Mouse (Mus musculus): ENCODE measurements around the gene Arl4d. TPM values are rescaled to one million over a fixed set of nuclear protein-coding genes. Genes with fewer than 3 reads are reported as not detected.
A peak's percentile ranks its signal among the peaks of the same experiment; 100 is the strongest.

Gene Arl4d
- polyA plus RNA-seq, 1 experiment from 2014 or later, result 10.0 TPM

DNA sequence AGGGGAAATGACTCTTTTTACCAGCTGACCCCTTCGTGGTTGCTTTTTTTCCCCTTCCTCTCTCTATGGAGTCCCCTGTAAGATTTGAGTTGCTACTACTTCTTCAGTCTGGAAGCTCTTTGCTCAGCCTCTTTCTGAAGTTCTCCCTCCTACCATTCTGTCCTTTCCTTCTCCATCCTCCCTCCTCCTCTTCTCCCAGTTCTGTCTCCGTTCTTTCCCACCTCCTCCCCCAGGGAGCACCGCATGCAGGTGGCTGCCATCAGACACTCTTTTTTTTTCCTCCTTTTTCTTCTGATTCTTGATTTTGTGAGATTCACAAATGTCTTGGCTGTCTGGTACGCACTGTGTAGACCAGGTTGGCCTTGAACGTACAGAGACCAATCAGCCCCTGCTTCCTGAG, 25.0 kb downstream of the Arl4d start:
- TF ChIP-seq EP300 (optimal IDR thresholded peaks at IDR 0.05) (no peak), CTCF (IDR thresholded peaks at IDR 0.05; ENCODE audit: low read depth) (no peak)
- H3K4me2 ChIP-seq (replicated peaks; ENCODE audit: low read depth), result no peak overlapping the region
- no peaks in the 10 kb centered on the region for H3K9me3 ChIP-seq (ENCODE audit: control insufficient read depth, low read length)
- no peaks in the 10 kb centered on the region for H3K27me3 ChIP-seq (ENCODE audit: control insufficient read depth, insufficient read depth, low read length)
- H3K9ac ChIP-seq (ENCODE audit: low read length), result no peak overlapping the region
- 0 out of 2 replicates have a peak, but pooled peaks cover 6% of the 10 kb centered on the region for H3K4me1 ChIP-seq (replicated peaks; ENCODE audit: control insufficient read depth, insufficient read depth)
- 69% methylated on average over 5 of the region's 5 CpGs for WGBS
- H3K36me3 ChIP-seq (ENCODE audit: control insufficient read depth, insufficient read depth, low read length), result no peaks in the 10 kb centered on the region
- ATAC-seq (ENCODE audit: low FRiP score, low TSS enrichment) (no peak), DNase-seq (ENCODE audit: low spot score) (no peak)
- H3K27ac ChIP-seq (replicated peaks), result no peak overlapping the region
- H3K4me3 ChIP-seq (ENCODE audit: low read depth, low read length), result no peak overlapping the region

DNA sequence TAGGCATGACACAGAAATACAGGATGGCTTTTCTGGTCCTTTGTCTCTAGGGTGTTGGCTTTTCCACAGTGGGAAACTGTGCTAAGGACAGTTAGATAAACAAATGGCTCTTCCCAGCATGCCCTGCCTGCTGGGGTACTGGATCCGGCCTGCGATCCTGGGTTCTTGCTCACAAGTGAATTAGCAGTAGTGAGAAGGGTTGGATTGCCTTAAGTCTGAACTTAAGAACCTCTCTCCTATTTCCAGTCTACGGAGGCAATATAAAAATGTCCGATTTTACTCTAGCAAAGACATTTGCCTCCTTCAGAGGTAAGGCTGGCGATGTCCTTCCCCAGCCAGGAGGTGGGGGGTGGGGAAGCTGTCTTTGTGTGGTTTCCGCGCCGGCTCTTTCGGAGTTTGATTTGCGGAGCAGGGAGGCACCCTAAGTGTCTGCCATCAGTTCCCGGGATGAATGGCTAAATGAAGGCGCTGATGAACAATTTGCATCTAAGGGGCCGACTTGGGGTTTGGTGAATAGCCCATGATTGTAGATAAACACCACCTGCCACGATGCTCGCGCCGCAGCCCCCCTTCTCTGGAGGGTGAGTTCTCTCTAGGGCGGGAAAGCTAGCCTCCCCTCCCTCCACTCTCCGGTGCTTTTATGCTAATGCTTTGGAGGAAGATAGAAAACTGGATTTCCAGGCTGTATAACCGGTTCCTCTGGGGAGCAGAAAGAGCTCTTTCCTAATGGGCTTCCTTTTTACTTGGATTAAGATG, 30.7 kb downstream of the Arl4d start:
- TF ChIP-seq CTCF (IDR thresholded peaks at IDR 0.05; ENCODE audit: low read depth) (no peak), EP300 (optimal IDR thresholded peaks at IDR 0.05) (no peak)
- peak overlapping the region; percentile 4; the same call in 1 of the 2 replicates for H3K4me3 ChIP-seq (ENCODE audit: low read depth, low read length)
- peak overlapping the region; percentile 46 for H3K27ac ChIP-seq (replicated peaks)
- H3K4me1 ChIP-seq (replicated peaks; ENCODE audit: control insufficient read depth, insufficient read depth), result peaks cover 5% of the 10 kb centered on the region; the same call in 1 of the 2 replicates
- H3K36me3 ChIP-seq (ENCODE audit: control insufficient read depth, insufficient read depth, low read length), result no peaks in the 10 kb centered on the region
- DNase-seq (ENCODE audit: low spot score) (peak; percentile 41), ATAC-seq (ENCODE audit: low FRiP score, low TSS enrichment) (peak; percentile 60; the same call in 1 of the 2 replicates)
- H3K4me2 ChIP-seq (replicated peaks; ENCODE audit: low read depth), result peak overlapping the region; percentile 51
- no peak overlapping the region for H3K9ac ChIP-seq (ENCODE audit: low read length)
- H3K27me3 ChIP-seq (ENCODE audit: control insufficient read depth, insufficient read depth, low read length), result no peaks in the 10 kb centered on the region
- H3K9me3 ChIP-seq (ENCODE audit: control insufficient read depth, low read length), result no peaks in the 10 kb centered on the region
- 5% methylated on average over 20 of the region's 20 CpGs for WGBS

DNA sequence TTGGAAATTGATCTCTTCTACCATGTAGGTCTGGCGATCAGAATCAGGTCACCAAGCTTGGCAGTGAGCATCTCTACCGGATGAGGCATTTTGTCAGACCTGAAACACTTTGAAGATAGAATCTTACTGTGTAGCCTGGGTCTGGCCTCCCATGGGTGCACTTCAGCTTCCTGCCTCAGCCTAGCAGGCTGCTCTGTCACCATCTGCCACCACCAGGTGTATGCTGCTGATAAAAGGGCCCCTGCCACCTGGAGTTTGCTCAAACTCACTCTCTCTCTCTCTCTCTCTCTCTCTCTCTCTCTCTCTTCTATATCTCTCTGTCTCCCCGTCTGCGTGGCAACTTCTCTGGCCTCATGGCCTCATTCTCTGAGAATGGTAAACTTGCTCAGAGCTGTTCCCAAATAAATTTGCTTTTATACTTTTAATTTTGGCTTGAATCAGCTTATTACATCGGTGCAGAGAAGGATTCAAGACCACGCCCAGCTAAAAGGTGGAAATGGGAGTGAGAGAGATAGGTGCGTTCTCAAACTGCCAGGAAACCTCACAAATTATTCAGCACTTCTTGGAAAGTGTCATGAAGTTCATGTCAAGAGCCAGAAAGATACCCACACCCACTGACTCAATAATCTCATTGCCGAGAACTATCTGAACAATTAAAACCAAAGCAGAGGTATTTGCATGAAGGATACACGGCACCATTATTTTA, 32.0 kb downstream of the Arl4d start:
- DNase-seq (ENCODE audit: low spot score), result no peak
- no peak for TF ChIP-seq EP300 (optimal IDR thresholded peaks at IDR 0.05)
- no peak for TF ChIP-seq CTCF (IDR thresholded peaks at IDR 0.05; ENCODE audit: low read depth)
- ATAC-seq (ENCODE audit: low FRiP score, low TSS enrichment), result no peak
- H3K4me1 ChIP-seq (replicated peaks; ENCODE audit: control insufficient read depth, insufficient read depth), result peaks cover 5% of the 10 kb centered on the region; the same call in 1 of the 2 replicates
- peak overlapping the region; percentile 46; the same call in 1 of the 2 replicates for H3K27ac ChIP-seq (replicated peaks)
- WGBS, result 78% methylated on average over 9 of the region's 9 CpGs
- no peak overlapping the region for H3K9ac ChIP-seq (ENCODE audit: low read length)
- H3K4me3 ChIP-seq (ENCODE audit: low read depth, low read length), result no peak overlapping the region
- no peaks in the 10 kb centered on the region for H3K27me3 ChIP-seq (ENCODE audit: control insufficient read depth, insufficient read depth, low read length)
- no peaks in the 10 kb centered on the region for H3K36me3 ChIP-seq (ENCODE audit: control insufficient read depth, insufficient read depth, low read length)
- H3K9me3 ChIP-seq (ENCODE audit: control insufficient read depth, low read length), result no peaks in the 10 kb centered on the region
- H3K4me2 ChIP-seq (replicated peaks; ENCODE audit: low read depth), result no peak overlapping the region

DNA sequence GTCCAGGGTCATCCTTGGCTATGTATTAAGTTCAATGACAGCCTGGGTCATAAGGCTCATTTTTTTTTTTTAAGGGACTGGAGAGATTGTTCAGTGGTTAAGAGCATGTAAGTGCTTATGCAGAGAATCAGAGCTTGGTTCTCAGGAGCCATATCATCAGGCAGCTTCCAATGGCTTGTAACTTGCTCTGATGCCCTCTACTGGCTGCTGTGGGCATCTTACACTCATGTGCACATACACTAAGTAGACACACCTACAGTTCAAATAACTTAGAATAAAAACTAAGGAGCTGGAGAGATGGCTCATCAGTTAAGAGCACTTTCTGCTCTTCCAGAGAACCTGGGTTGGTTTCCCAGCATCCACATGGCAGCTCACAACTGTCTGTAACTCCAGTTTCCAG, 32.8 kb downstream of the Arl4d start:
- ATAC-seq (ENCODE audit: low FRiP score, low TSS enrichment), result no peak
- Histone ChIP-seq H3K27ac (replicated peaks) (no peak overlapping the region), H3K4me2 (replicated peaks; ENCODE audit: low read depth) (no peak overlapping the region), H3K9ac (ENCODE audit: low read length) (no peak overlapping the region), H3K4me1 (replicated peaks; ENCODE audit: control insufficient read depth, insufficient read depth) (peaks cover 5% of the 10 kb centered on the region; the same call in 1 of the 2 replicates), H3K36me3 (ENCODE audit: control insufficient read depth, insufficient read depth, low read length) (no peaks in the 10 kb centered on the region), H3K27me3 (ENCODE audit: control insufficient read depth, insufficient read depth, low read length) (no peaks in the 10 kb centered on the region), H3K4me3 (ENCODE audit: low read depth, low read length) (no peak overlapping the region), H3K9me3 (ENCODE audit: control insufficient read depth, low read length) (no peaks in the 10 kb centered on the region)
- peak; percentile 33 for TF ChIP-seq CTCF (IDR thresholded peaks at IDR 0.05; ENCODE audit: low read depth)
- no peak for TF ChIP-seq EP300 (optimal IDR thresholded peaks at IDR 0.05)
- no peak for DNase-seq (ENCODE audit: low spot score)

DNA sequence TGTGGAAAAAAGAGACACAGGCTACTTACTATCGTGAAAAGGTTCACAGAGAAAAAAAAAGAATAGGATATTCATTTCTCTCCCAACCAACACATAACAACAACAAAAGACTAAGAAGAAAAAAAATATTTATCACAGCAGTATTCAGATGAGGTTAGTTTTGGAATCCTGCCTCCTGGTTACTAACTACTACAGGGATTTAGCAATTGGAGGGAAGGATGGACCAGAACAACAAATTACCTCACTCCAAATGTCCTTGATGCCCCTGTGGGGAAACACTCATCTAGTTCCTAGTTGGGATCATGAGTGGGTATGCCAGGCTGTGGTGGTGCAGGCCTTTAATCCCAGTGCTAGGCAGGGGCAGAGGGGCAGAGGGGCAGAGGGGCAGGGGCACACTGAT, 34.2 kb downstream of the Arl4d start:
- no peak for ATAC-seq (ENCODE audit: low FRiP score, low TSS enrichment)
- no peaks in the 10 kb centered on the region for H3K36me3 ChIP-seq (ENCODE audit: control insufficient read depth, insufficient read depth, low read length)
- WGBS, result 71% methylated on average over 1 of the region's 1 CpGs
- H3K4me2 ChIP-seq (replicated peaks; ENCODE audit: low read depth), result no peak overlapping the region
- no peak overlapping the region for H3K27ac ChIP-seq (replicated peaks)
- no peaks in the 10 kb centered on the region for H3K27me3 ChIP-seq (ENCODE audit: control insufficient read depth, insufficient read depth, low read length)
- DNase-seq (ENCODE audit: low spot score), result no peak
- H3K9me3 ChIP-seq (ENCODE audit: control insufficient read depth, low read length), result no peaks in the 10 kb centered on the region
- TF ChIP-seq CTCF (IDR thresholded peaks at IDR 0.05; ENCODE audit: low read depth), result no peak
- no peak for TF ChIP-seq EP300 (optimal IDR thresholded peaks at IDR 0.05)
- H3K4me3 ChIP-seq (ENCODE audit: low read depth, low read length), result no peak overlapping the region
- H3K9ac ChIP-seq (ENCODE audit: low read length), result no peak overlapping the region
- H3K4me1 ChIP-seq (replicated peaks; ENCODE audit: control insufficient read depth, insufficient read depth), result peaks cover 5% of the 10 kb centered on the region; the same call in 1 of the 2 replicates

DNA sequence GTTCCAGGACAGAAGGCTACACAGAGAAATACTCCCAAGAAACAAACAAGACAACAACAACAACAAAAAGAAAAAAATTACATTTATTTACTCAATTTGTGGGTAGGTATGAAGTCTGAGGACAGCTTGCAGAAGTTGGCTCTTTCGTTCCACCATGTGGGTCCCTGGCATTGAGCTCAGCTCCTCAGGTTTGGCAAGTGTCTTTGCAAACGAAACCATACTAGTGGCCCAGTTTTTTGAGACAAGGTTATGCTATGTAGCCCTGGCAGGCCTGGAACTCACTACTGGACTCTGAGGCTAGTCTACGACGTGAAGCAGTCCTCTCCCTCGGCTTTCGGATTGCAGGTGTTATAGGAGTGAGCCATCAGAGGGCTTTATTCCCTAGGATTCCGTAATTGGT, 34.6 kb downstream of the Arl4d start:
- no peak for TF ChIP-seq CTCF (IDR thresholded peaks at IDR 0.05; ENCODE audit: low read depth)
- TF ChIP-seq EP300 (optimal IDR thresholded peaks at IDR 0.05), result no peak
- no peak overlapping the region for H3K27ac ChIP-seq (replicated peaks)
- no peak overlapping the region for H3K9ac ChIP-seq (ENCODE audit: low read length)
- peaks cover 5% of the 10 kb centered on the region; the same call in 1 of the 2 replicates for H3K4me1 ChIP-seq (replicated peaks; ENCODE audit: control insufficient read depth, insufficient read depth)
- no peak for ATAC-seq (ENCODE audit: low FRiP score, low TSS enrichment)
- no peak overlapping the region for H3K4me3 ChIP-seq (ENCODE audit: low read depth, low read length)
- H3K36me3 ChIP-seq (ENCODE audit: control insufficient read depth, insufficient read depth, low read length), result no peaks in the 10 kb centered on the region
- WGBS, result 58% methylated on average over 7 of the region's 7 CpGs
- no peak overlapping the region for H3K4me2 ChIP-seq (replicated peaks; ENCODE audit: low read depth)
- no peak for DNase-seq (ENCODE audit: low spot score)
- no peaks in the 10 kb centered on the region for H3K9me3 ChIP-seq (ENCODE audit: control insufficient read depth, low read length)
- H3K27me3 ChIP-seq (ENCODE audit: control insufficient read depth, insufficient read depth, low read length), result no peaks in the 10 kb centered on the region

Data from stomach, postnatal 0 days (tissue).